Mouse (Mus musculus) embryonic facial prominence, embryonic 11.5 days (tissue): ENCODE results near the gene Sh2d1a. TPM values are rescaled to one million over a fixed set of nuclear protein-coding genes. Genes with fewer than 3 reads are reported as not detected.

Experiments used
- ATAC-seq: fragments of 200-750 bp; cut with Nextera tagmentation; replicated peaks from 2 replicates; pipeline ENCODE4 v1.8.0; 2017; ENCODE audit warnings: low read depth; ENCODE audit not compliant: insufficient number of reproducible peaks, low FRiP score, low TSS enrichment
- DNase-seq: peaks from one replicate; pipeline ENCODE4 v3.0.0-alpha.2; 2015; ENCODE audit warnings: low spot score
- H3K27ac ChIP-seq: fragments of 300-500 bp; sonication (generic); replicated peaks from 2 replicates; pipeline ENCODE4 v1.5.1; 2014; ENCODE audit warnings: mild to moderate bottlenecking, low read depth, low read length, control low read depth
- H3K27me3 ChIP-seq: fragments of 300-500 bp; sonication (generic); 2 replicates; pipeline ENCODE4 v1.6.1; 2014; ENCODE audit warnings: mild to moderate bottlenecking, low read length, moderate library complexity, mixed read lengths; ENCODE audit not compliant: control insufficient read depth, insufficient read depth
- H3K36me3 ChIP-seq: fragments of 300-500 bp; sonication (generic); replicated peaks from 2 replicates; pipeline ENCODE4 v1.6.1; 2014; ENCODE audit warnings: low read depth, mild to moderate bottlenecking, low read length, moderate library complexity, mixed read lengths; ENCODE audit not compliant: control insufficient read depth, insufficient read depth
- H3K4me1 ChIP-seq: fragments of 300-500 bp; sonication (generic); 2 replicates; pipeline ENCODE4 v1.6.1; 2014; ENCODE audit warnings: low read length, mixed read lengths; ENCODE audit not compliant: control insufficient read depth, insufficient read depth
- H3K4me2 ChIP-seq: fragments of 300-500 bp; sonication (generic); 2 replicates; pipeline ENCODE4 v1.6.1; 2014; ENCODE audit warnings: low read depth, mild to moderate bottlenecking, control low read depth, low read length, moderate library complexity
- H3K4me3 ChIP-seq: fragments of 300-500 bp; sonication (generic); 2 replicates; pipeline ENCODE4 v1.5.1; 2014; ENCODE audit warnings: low read depth, low read length, control low read depth
- H3K9ac ChIP-seq: fragments of 300-500 bp; sonication (generic); replicated peaks from 2 replicates; pipeline ENCODE4 v1.6.1; 2014; ENCODE audit warnings: mild to moderate bottlenecking, control low read depth, low read length
- H3K9me3 ChIP-seq: fragments of 300-500 bp; sonication (generic); replicated peaks from 2 replicates; pipeline ENCODE4 v1.6.1; 2016; ENCODE audit warnings: mild to moderate bottlenecking, low read length, inconsistent platforms, mixed read lengths; ENCODE audit not compliant: control insufficient read depth
- WGBS: fragments of 180-500 bp; shearing (Covaris S2); extraction: QIAGEN DNeasy Blood & Tissue Kit; methylation state at CpG from one replicate; pipeline ENCODE4 v1.1.7; 2014; 5-methylcytosine and 5-hydroxymethylcytosine counted together
- polyA plus RNA-seq: library from polyadenylated mRNA; unstranded; fragments of >200 nt; fragmentation: Nextera tagmentation; extraction: Ambion mirVana; gene quantifications from 2 replicates; pipeline ENCODE4 v1.2.1, GENCODE M21; 2014

Gene Sh2d1a
- polyA plus RNA-seq, 1 experiment from 2014 or later: 0.38 TPM

DNA sequence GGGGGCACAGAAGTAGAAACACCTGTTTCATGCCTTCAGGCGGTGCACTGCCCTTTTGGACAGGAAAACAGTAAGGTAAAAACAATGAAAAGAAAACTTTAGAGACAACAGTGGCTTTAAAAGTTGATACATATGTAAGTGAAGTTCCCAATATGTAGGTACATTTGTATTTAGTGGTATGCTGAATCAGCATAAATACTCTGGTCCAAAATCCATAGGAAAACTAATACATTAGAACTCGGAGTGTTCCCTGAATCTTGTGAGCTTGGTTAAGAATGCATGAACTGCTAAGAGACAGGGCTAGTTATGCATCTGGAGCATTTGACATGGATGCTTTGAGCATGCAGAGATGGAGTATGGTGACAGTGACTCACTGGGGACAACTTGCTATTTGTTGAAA lies 20.6 kb downstream of the Sh2d1a start:
- Histone ChIP-seq H3K27ac (no peak overlapping the region), H3K4me3 (no peak overlapping the region), H3K4me1 (no peaks in the 10 kb centered on the region), H3K4me2 (no peak overlapping the region), H3K9ac (no peak overlapping the region), H3K9me3 (no peaks in the 10 kb centered on the region), H3K36me3 (no peaks in the 10 kb centered on the region), H3K27me3 (no peaks in the 10 kb centered on the region)
- 86% methylated on average over 2 of the region's 2 CpGs for WGBS
- DNase-seq: no peak
- no peak for ATAC-seq

DNA sequence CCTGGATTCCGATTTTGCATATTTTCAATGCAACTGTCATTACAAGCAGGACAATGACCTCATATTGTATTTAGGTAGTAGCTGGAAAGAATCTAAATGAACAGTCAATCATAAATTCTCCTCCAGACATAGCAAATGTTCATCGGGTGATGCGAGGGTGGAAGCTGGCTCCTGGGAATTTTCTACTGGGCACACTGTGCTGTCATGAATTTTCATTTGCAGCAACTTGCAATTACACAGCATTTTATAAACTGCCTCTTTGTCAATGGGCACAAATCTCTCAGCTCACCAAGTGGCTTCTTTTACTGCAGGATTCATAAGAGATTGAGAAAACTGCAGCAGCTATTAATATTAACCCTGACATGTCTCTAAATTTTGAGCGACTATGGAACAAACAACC lies 28.4 kb downstream of the Sh2d1a start:
- no peak overlapping the region for H3K27ac ChIP-seq
- no peaks in the 10 kb centered on the region for H3K4me1 ChIP-seq
- no peak overlapping the region for H3K9ac ChIP-seq
- WGBS: 82% methylated on average over 4 of the region's 4 CpGs
- H3K36me3 ChIP-seq: no peaks in the 10 kb centered on the region
- DNase-seq: no peak
- H3K9me3 ChIP-seq: no peaks in the 10 kb centered on the region
- H3K27me3 ChIP-seq: no peaks in the 10 kb centered on the region
- no peak overlapping the region for H3K4me3 ChIP-seq
- no peak for ATAC-seq
- H3K4me2 ChIP-seq: no peak overlapping the region

- Histone ChIP-seq H3K27ac (no peak overlapping the region), H3K4me3 (no peak overlapping the region), H3K9me3 (no peaks in the 10 kb centered on the region), H3K4me2 (no peak overlapping the region), H3K9ac (no peak overlapping the region), H3K36me3 (no peaks in the 10 kb centered on the region), H3K4me1 (no peaks in the 10 kb centered on the region), H3K27me3 (no peaks in the 10 kb centered on the region)
- DNase-seq (no peak), ATAC-seq (no peak)
- 31% methylated on average over 3 of the region's 3 CpGs for WGBS
These were observed 37.9 kb downstream of the Sh2d1a start for GRCm38 (mm10) chrX:42540030-42540755.

GRCm38 (mm10) chrX:42540756-42541053 lies 38.5 kb downstream of the Sh2d1a start:
- H3K27ac ChIP-seq: no peak overlapping the region
- H3K4me2 ChIP-seq: no peak overlapping the region
- no peaks in the 10 kb centered on the region for H3K27me3 ChIP-seq
- no peak overlapping the region for H3K9ac ChIP-seq
- DNase-seq: peak; percentile 77
- no peaks in the 10 kb centered on the region for H3K36me3 ChIP-seq
- no peak for ATAC-seq
- no peaks in the 10 kb centered on the region for H3K4me1 ChIP-seq
- H3K9me3 ChIP-seq: no peaks in the 10 kb centered on the region
- H3K4me3 ChIP-seq: no peak overlapping the region
- WGBS: 32% methylated on average over 5 of the region's 5 CpGs

DNA sequence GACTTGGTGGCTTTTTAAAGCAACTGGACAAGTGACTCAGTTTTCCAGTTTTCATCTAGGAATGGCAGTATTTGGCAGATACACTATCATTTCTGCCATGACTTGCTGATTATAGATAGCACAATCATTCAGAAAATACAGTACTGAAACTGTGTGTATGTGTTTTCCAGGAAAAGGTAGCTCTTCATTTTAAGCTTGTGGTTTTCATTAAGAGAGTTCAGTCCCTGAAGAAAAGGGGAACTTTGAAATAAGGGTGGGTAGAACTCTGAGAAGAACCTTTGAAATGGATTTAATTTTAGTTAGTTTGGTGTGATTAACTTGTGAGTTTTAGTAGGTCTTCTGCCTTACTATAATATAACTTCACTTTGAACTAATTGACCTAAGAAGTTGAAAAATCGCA lies 42.8 kb downstream of the Sh2d1a start:
- no peaks in the 10 kb centered on the region for H3K4me1 ChIP-seq
- WGBS: 60% methylated on average over 1 of the region's 1 CpGs
- no peaks in the 10 kb centered on the region for H3K9me3 ChIP-seq
- DNase-seq: no peak
- no peak for ATAC-seq
- no peaks in the 10 kb centered on the region for H3K36me3 ChIP-seq
- no peak overlapping the region for H3K4me3 ChIP-seq
- H3K4me2 ChIP-seq: no peak overlapping the region
- no peaks in the 10 kb centered on the region for H3K27me3 ChIP-seq
- no peak overlapping the region for H3K27ac ChIP-seq
- H3K9ac ChIP-seq: no peak overlapping the region

GRCm38 (mm10) chrX:42548513-42548912 lies 46.3 kb downstream of the Sh2d1a start:
- ATAC-seq (no peak), DNase-seq (no peak)
- Histone ChIP-seq H3K27me3 (no peaks in the 10 kb centered on the region), H3K9ac (no peak overlapping the region), H3K4me3 (no peak overlapping the region), H3K4me1 (no peaks in the 10 kb centered on the region), H3K4me2 (no peak overlapping the region), H3K36me3 (no peaks in the 10 kb centered on the region), H3K9me3 (no peaks in the 10 kb centered on the region), H3K27ac (no peak overlapping the region)
- 68% methylated on average over 4 of the region's 4 CpGs for WGBS

DNA sequence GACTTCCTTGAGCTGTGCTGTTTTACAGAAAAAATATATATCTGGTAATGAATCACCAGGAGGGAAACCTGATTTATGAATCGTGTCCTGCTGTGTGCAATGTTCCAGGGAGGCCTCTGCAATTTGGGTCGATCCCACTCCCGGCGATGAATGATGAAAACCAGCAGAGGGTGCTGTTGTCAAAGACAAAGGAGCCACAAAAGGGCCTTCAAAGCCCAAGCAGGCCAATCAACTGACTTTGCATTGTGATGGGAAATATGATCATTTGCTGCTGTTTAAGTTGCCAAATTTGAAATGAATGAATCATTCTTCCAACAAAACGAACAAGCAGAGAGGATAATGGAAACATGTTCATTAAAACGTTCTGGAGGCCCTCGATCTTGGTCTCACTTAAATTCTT lies 55.0 kb downstream of the Sh2d1a start:
- no peaks in the 10 kb centered on the region for H3K9me3 ChIP-seq
- 23% methylated on average over 7 of the region's 7 CpGs for WGBS
- H3K4me1 ChIP-seq: no peaks in the 10 kb centered on the region
- DNase-seq (peak; percentile 68), ATAC-seq (no peak)
- H3K27ac ChIP-seq: no peak overlapping the region
- no peak overlapping the region for H3K4me3 ChIP-seq
- no peak overlapping the region for H3K9ac ChIP-seq
- no peaks in the 10 kb centered on the region for H3K27me3 ChIP-seq
- H3K4me2 ChIP-seq: no peak overlapping the region
- no peaks in the 10 kb centered on the region for H3K36me3 ChIP-seq

DNA sequence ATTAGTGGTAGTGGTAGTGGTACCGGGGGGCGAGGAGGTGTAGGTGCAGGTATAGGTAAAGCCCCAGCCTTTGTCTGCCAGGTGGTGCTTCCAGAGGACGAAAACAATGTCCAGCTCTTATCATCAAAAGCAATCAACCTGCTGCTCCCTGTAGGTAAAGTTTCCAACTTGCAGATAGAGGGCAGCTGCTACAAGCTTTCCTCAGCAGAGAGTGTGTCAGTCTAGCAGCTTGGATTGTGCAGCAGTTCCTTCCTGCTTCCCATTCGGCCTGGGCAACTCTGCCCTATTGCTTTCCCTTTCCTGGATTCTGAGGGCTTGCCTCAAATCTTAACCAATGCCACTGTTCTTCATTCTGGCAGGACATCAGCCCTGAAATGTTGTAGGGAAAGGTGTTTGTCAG lies 56.4 kb downstream of the Sh2d1a start:
- Histone ChIP-seq H3K27me3 (no peaks in the 10 kb centered on the region), H3K4me1 (no peaks in the 10 kb centered on the region), H3K4me2 (no peak overlapping the region), H3K4me3 (no peak overlapping the region), H3K9me3 (no peaks in the 10 kb centered on the region), H3K36me3 (no peaks in the 10 kb centered on the region), H3K27ac (no peak overlapping the region), H3K9ac (no peak overlapping the region)
- WGBS: 72% methylated on average over 4 of the region's 4 CpGs
- DNase-seq (no peak), ATAC-seq (no peak)
